Mouse (Mus musculus) cortical plate, adult 2 months (tissue): ENCODE data around the gene Slc43a2.

ENCODE experiments used
- CTCF ChIP-seq: fragments of 200-500 bp; IDR thresholded peaks from 2 replicates; pipeline ENCODE4 v1.5.1; 2011; ENCODE audit warnings: mild to moderate bottlenecking, control low read depth, low read length; ENCODE audit not compliant: insufficient read depth; ENCODE audit errors: extremely low read depth
- POLR2A ChIP-seq: fragments of 200-500 bp; IDR thresholded peaks from 2 replicates; pipeline ENCODE4 v1.6.1; 2011; ENCODE audit warnings: mild to moderate bottlenecking, low read length, control low read depth; ENCODE audit not compliant: insufficient read depth; ENCODE audit errors: extremely low read depth

- no peak for TF ChIP-seq POLR2A
- TF ChIP-seq CTCF: no peak
Observed at GRCm38 (mm10) chr11:75595404-75595803, 63.9 kb downstream of the Slc43a2 start.
